Mouse (Mus musculus): ENCODE results near the gene Sfxn1. TPM values are rescaled to one million over a fixed set of nuclear protein-coding genes. Genes with fewer than 3 reads are reported as not detected.

The Sfxn1 gene
- polyA plus RNA-seq, 1 experiment from 2014 or later, result 56.2 TPM

DNA sequence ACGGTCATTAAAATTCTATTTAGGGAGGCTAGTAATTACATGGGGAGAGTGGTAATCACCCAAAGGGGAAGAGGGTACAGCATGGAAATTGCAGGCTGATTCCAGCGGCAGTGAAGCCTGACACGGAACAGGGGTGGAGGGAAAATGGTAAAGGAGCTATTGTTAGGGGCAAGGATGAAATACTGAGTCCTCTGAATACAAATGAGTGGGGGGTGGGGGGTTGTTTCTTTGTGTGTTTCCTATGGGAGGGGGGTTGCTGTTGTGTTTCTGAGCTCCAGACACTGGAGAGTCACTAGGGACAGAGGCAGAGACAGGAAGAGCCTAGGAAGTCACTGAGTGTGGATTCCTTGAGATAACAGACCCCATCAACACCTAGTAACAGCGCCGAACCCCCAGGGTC, 72.1 kb downstream of the Sfxn1 start:
- H3K27ac ChIP-seq (replicated peaks), result no peak overlapping the region
- no peaks in the 10 kb centered on the region for H3K27me3 ChIP-seq
- no peak for ATAC-seq (ENCODE audit: insufficient read depth)
- no peak overlapping the region for H3K4me3 ChIP-seq (replicated peaks)
- H3K9me3 ChIP-seq (replicated peaks), result no peaks in the 10 kb centered on the region
- no peaks in the 10 kb centered on the region for H3K4me1 ChIP-seq (replicated peaks)
- H3K4me2 ChIP-seq, result no peak overlapping the region
- H3K9ac ChIP-seq, result no peak overlapping the region
- no peaks in the 10 kb centered on the region for H3K36me3 ChIP-seq (replicated peaks)
- 27% methylated on average over 5 of the region's 5 CpGs for WGBS (ENCODE audit: insufficient replicate concordance)

DNA sequence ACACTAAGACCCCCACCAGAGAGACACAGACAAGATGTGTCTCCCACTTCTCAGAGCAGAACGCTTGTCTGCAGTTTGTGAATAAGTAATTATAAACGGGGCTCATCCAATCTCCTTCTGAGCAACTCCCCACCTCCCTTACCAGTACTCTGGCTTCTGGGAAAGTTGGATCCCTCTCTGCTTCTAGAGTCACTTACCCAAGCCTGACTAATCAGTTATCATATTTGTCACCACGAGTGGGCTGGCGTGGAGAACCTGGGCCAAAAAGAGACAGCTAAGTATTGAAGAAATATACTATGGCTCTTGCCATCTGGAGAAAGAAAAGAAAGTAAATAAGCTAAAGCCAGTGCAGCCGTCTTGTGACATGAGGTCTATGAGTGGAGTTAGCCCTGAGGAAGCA, 73.0 kb downstream of the Sfxn1 start:
- 55% methylated on average over 5 of the region's 5 CpGs for WGBS (ENCODE audit: insufficient replicate concordance)
- H3K9me3 ChIP-seq (replicated peaks), result no peaks in the 10 kb centered on the region
- H3K9ac ChIP-seq, result no peak overlapping the region
- no peaks in the 10 kb centered on the region for H3K36me3 ChIP-seq (replicated peaks)
- H3K27ac ChIP-seq (replicated peaks), result no peak overlapping the region
- no peak overlapping the region for H3K4me2 ChIP-seq
- H3K27me3 ChIP-seq, result no peaks in the 10 kb centered on the region
- no peaks in the 10 kb centered on the region for H3K4me1 ChIP-seq (replicated peaks)
- no peak for ATAC-seq (ENCODE audit: insufficient read depth)
- no peak overlapping the region for H3K4me3 ChIP-seq (replicated peaks)

DNA sequence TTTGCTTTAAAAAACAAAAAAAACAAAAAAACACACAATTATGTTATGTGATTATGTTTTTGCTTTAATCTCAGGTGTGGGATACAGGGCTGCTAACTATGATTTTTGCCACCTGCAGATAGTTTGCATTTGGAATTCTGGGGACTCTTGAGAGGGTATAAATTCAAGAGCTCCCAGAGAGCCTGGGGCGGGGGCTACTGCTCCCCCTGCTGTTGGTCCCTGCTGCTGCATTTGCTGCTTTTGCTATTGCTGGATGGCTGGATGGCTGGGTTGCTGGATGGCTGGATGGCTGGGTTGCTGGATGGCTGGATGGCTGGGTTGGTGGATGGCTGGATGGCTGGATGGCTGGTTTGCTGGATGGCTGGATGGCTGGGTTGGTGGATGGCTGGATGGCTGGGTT, 75.7 kb downstream of the Sfxn1 start:
- 36% methylated on average over 1 of the region's 1 CpGs for WGBS (ENCODE audit: insufficient replicate concordance)
- no peaks in the 10 kb centered on the region for H3K4me1 ChIP-seq (replicated peaks)
- no peaks in the 10 kb centered on the region for H3K9me3 ChIP-seq (replicated peaks)
- H3K9ac ChIP-seq, result no peak overlapping the region
- no peaks in the 10 kb centered on the region for H3K27me3 ChIP-seq
- no peak for ATAC-seq (ENCODE audit: insufficient read depth)
- no peak overlapping the region for H3K4me2 ChIP-seq
- no peak overlapping the region for H3K4me3 ChIP-seq (replicated peaks)
- H3K36me3 ChIP-seq (replicated peaks), result no peaks in the 10 kb centered on the region
- H3K27ac ChIP-seq (replicated peaks), result no peak overlapping the region

DNA sequence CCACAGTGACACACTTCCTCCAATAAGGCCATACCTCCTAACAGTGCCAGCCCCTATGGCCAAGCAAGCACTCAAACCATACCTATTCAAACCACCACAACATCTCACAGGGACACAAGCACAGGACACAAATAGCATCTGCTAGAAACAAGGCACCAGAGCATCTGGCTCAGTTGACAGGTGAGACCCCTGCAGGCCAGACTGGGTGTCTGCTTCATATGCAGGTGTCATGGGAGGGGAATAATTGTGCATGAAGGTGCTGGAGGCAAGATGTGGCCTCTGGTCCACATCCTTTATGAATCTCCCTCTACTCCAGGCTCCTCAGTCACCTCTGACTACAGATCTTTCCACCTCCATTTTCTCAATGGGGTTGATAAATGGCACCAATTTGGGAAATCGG, 80.8 kb downstream of the Sfxn1 start:
- H3K9me3 ChIP-seq (replicated peaks), result no peaks in the 10 kb centered on the region
- ATAC-seq (ENCODE audit: insufficient read depth), result no peak
- H3K4me1 ChIP-seq (replicated peaks), result no peaks in the 10 kb centered on the region
- no peaks in the 10 kb centered on the region for H3K27me3 ChIP-seq
- no peak overlapping the region for H3K4me2 ChIP-seq
- H3K36me3 ChIP-seq (replicated peaks), result no peaks in the 10 kb centered on the region
- H3K27ac ChIP-seq (replicated peaks), result no peak overlapping the region
- no peak overlapping the region for H3K9ac ChIP-seq
- 61% methylated on average over 1 of the region's 1 CpGs for WGBS (ENCODE audit: insufficient replicate concordance)
- no peak overlapping the region for H3K4me3 ChIP-seq (replicated peaks)

DNA sequence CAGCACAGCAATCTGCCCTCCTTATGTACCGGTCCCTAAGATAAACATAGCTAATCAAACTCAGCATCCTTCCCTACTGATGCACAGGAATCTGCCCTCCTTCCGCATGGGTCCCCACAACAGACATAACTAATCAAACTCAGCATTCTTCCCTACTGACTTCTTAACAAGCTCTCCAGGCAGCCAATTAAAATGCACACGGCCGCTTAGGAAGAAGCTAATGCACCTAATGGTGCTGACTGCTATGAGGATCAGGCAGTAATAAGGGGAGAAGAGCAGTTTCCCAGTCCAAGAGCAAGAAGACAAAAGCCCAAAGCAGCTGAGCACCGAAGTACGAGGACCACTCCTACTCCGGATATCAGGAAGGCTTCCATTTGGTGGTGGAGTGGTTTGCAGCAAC, 81.2 kb downstream of the Sfxn1 start:
- Histone ChIP-seq H3K9me3 (replicated peaks) (no peaks in the 10 kb centered on the region), H3K27ac (replicated peaks) (no peak overlapping the region), H3K4me2 (no peak overlapping the region), H3K4me1 (replicated peaks) (no peaks in the 10 kb centered on the region), H3K4me3 (replicated peaks) (no peak overlapping the region), H3K27me3 (no peaks in the 10 kb centered on the region), H3K9ac (no peak overlapping the region), H3K36me3 (replicated peaks) (no peaks in the 10 kb centered on the region)
- ATAC-seq (ENCODE audit: insufficient read depth), result no peak
- 67% methylated on average over 7 of the region's 7 CpGs for WGBS (ENCODE audit: insufficient replicate concordance)

DNA sequence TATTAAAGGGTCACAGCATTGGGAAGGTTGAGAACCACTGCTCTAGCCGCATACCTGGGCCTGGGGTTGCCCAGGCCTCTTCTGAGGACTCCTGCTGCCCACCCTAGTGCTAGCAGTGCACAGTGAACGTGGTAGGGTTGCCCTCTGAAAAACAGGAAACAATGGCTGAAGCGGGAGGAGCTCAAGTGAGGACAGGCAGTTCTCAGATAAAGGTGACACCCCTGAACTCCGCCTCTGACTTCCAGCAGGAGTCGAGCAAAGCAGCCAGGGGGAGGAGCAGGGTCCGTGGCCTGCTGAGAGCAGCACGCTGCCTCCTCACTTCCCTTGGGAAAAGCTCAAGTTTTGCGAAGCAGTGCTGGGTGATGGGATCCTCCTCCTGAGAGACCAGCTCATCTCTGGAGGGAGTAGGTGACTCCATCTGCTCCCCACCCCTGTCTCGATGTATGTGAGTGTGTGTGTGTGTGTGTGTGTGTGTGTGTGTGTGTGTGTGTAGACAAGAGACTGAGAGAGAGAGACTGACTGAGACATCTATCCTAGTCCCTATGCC, 82.1 kb downstream of the Sfxn1 start:
- no peak for ATAC-seq (ENCODE audit: insufficient read depth)
- Histone ChIP-seq H3K9ac (no peak overlapping the region), H3K9me3 (replicated peaks) (no peaks in the 10 kb centered on the region), H3K27ac (replicated peaks) (no peak overlapping the region), H3K36me3 (replicated peaks) (no peaks in the 10 kb centered on the region), H3K27me3 (no peaks in the 10 kb centered on the region), H3K4me2 (no peak overlapping the region), H3K4me3 (replicated peaks) (no peak overlapping the region), H3K4me1 (replicated peaks) (no peaks in the 10 kb centered on the region)
- WGBS (ENCODE audit: insufficient replicate concordance), result 11% methylated on average over 9 of the region's 9 CpGs

DNA sequence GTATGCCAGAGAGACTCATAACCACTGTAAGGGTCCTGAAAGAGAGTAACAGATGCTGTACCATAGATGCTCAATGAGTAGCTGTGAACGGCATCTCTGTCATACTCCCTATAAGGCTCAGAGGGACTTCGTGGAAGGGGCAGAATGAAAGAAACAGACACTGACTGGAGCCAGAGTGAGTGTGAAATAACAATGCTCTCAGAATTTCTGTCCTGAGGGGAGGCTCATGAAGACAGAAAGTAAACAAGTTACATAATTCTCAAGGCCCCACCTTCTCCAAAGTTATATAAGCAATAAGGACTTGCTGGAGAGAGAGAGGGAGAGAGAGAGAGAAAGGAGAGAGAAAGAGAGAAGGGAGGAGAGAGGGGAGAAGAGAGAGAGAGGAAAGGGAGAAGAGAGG, 84.2 kb downstream of the Sfxn1 start:
- ATAC-seq (ENCODE audit: insufficient read depth), result no peak
- Histone ChIP-seq H3K4me3 (replicated peaks) (no peak overlapping the region), H3K36me3 (replicated peaks) (no peaks in the 10 kb centered on the region), H3K9ac (no peak overlapping the region), H3K27ac (replicated peaks) (no peak overlapping the region), H3K9me3 (replicated peaks) (no peaks in the 10 kb centered on the region), H3K4me2 (no peak overlapping the region), H3K4me1 (replicated peaks) (no peaks in the 10 kb centered on the region), H3K27me3 (no peaks in the 10 kb centered on the region)
- 60% methylated on average over 2 of the region's 2 CpGs for WGBS (ENCODE audit: insufficient replicate concordance)

Other genes starting within 250 kb of the Sfxn1 start
- gene Drd1, start 16.2 kb upstream of the Sfxn1 start, polyA plus RNA-seq (2015; fragmentation: Nextera tagmentation; extraction: Ambion mirVana), result not detected in 2 replicates
- 0.05 and 0.06 TPM in 2 replicates for gene Hrh2, start 120.3 kb downstream of the Sfxn1 start, polyA plus RNA-seq (2015; fragmentation: Nextera tagmentation; extraction: Ambion mirVana)